In the genomic region with DNA sequence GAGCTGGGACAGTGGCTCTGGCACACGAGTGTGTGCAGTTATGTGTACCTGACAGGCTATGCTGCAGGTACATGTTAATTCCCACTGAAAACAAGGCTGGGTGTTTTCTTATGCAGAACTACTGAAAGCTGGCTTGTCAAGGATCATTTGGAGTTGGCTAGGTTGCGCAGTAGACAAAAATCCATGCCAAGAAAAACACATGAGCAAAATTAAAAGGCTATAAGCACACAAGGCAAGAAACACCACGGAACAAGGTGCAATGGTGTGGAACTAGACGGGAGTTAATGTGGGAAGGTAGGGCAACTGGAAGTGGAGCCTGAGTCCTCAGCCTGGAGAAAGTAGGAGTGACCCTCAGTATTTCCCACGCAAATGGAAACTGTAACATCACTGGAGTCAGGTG, we compare ENCODE assay signal across 21 mouse cellular contexts. TPM values are rescaled to one million over a fixed set of nuclear protein-coding genes. Genes with fewer than 3 reads are reported as not detected.
DNase-seq lines count a peak whose midpoint lies in the region; ATAC-seq and TF ChIP-seq lines count a peak whose summit lies in the region.
"Had no signal": no experiment of that assay in that cellular context is flagged by ENCODE, and none has a peak within 500 bp of the region (broad histone marks: within the 10 kb centered on the region; RNA-seq: fewer than 3 reads in every experiment).

No protein-coding gene starts in this region.

- no peaks in the 10 kb centered on the region for H3K9me3 ChIP-seq in limb, embryonic 14.5 days (ENCODE audit: control insufficient read depth, low read length)
- H3K9me3 ChIP-seq in limb, embryonic 10.5 days (replicated peaks) = no peaks in the 10 kb centered on the region
- H3K9me3 ChIP-seq: embryonic facial prominence, embryonic 15.5 days; forebrain, embryonic 15.5 days; heart, embryonic 10.5 days; hindbrain, embryonic 13.5 days had no signal

- no peak overlapping the region for H3K9ac ChIP-seq in limb, embryonic 14.5 days (ENCODE audit: low read depth, low read length, severe bottlenecking)
- H3K9ac ChIP-seq: embryonic facial prominence, embryonic 15.5 days; forebrain, embryonic 15.5 days; hindbrain, embryonic 13.5 days had no signal

- WGBS in limb, embryonic 14.5 days = 68% methylated on average over 5 of the region's 5 CpGs
- 92% methylated on average over 5 of the region's 5 CpGs for WGBS in limb, embryonic 10.5 days

- no peaks in the 10 kb centered on the region for H3K36me3 ChIP-seq in limb, embryonic 14.5 days (ENCODE audit: control insufficient read depth, insufficient read depth, low read length)
- H3K36me3 ChIP-seq in limb, embryonic 10.5 days = no peaks in the 10 kb centered on the region
- H3K36me3 ChIP-seq: embryonic facial prominence, embryonic 15.5 days; forebrain, embryonic 15.5 days; heart, embryonic 10.5 days; hindbrain, embryonic 13.5 days had no signal

- no peak for TF ChIP-seq POLR2A in limb, embryonic 14.5 days (IDR thresholded peaks at IDR 0.05; ENCODE audit: borderline replicate concordance, extremely low read depth, insufficient read depth, insufficient read length)

- H3K4me1 ChIP-seq in limb, embryonic 14.5 days (ENCODE audit: control insufficient read depth, insufficient read depth, low read length) = no peaks in the 10 kb centered on the region
- H3K4me1 ChIP-seq in limb, embryonic 10.5 days = no peaks in the 10 kb centered on the region
- H3K4me1 ChIP-seq: embryonic facial prominence, embryonic 15.5 days; forebrain, embryonic 15.5 days; heart, embryonic 10.5 days; hindbrain, embryonic 13.5 days had no signal

- H3K4me2 ChIP-seq in limb, embryonic 14.5 days (replicated peaks; ENCODE audit: low read depth, low read length, severe bottlenecking) = no peak overlapping the region
- H3K4me2 ChIP-seq: embryonic facial prominence, embryonic 15.5 days; forebrain, embryonic 15.5 days; hindbrain, embryonic 13.5 days had no signal

- no peak for ATAC-seq in limb, embryonic 14.5 days (ENCODE audit: low FRiP score, low read depth)
- no peak for ATAC-seq in inflammation-experienced regulatory T-cells, adult 6 months
- ATAC-seq: forebrain, embryonic 15.5 days had no signal

- peak; percentile 7 for DNase-seq in kidney, adult 18-20 months
- no peak for DNase-seq in kidney, postnatal 10 days
- peak; percentile 30 for DNase-seq in limb, embryonic 14.5 days (ENCODE audit: low spot score)
- no peak for DNase-seq in limb, embryonic 10.5 days (ENCODE audit: low spot score)
- DNase-seq in kidney, postnatal 25 days = peak; percentile 12 to 45
- DNase-seq in T-cell, adult 2 months (ENCODE audit: low spot score) = no peak
- DNase-seq: adrenal gland, adult 8-10 months; adrenal gland, postnatal 36 days; cerebellum, adult 2 months; cerebellum, postnatal 14 days; embryo, embryonic 11 days; gastrocnemius, postnatal 36 days; heart, adult 18-20 months; heart, postnatal 10 days; heart, postnatal 4 days had no signal

- no peaks in the 10 kb centered on the region for H3K27me3 ChIP-seq in limb, embryonic 14.5 days (ENCODE audit: control insufficient read depth, insufficient read depth, low read length)
- H3K27me3 ChIP-seq in limb, embryonic 10.5 days (ENCODE audit: low read depth, poor library complexity, severe bottlenecking) = no peaks in the 10 kb centered on the region
- H3K27me3 ChIP-seq: embryonic facial prominence, embryonic 15.5 days; forebrain, embryonic 15.5 days; hindbrain, embryonic 13.5 days had no signal

- H3K4me3 ChIP-seq in limb, embryonic 14.5 days (replicated peaks; ENCODE audit: low read length) = no peak overlapping the region
- no peak overlapping the region for H3K4me3 ChIP-seq in limb, embryonic 10.5 days
- H3K4me3 ChIP-seq: embryonic facial prominence, embryonic 15.5 days; erythroblast, embryonic 14.5 days; forebrain, embryonic 15.5 days; heart, embryonic 10.5 days; hindbrain, embryonic 13.5 days had no signal

- no peak overlapping the region for H3K27ac ChIP-seq in limb, embryonic 14.5 days (replicated peaks; ENCODE audit: low read depth, low read length)
- no peak overlapping the region for H3K27ac ChIP-seq in limb, embryonic 10.5 days
- H3K27ac ChIP-seq: embryonic facial prominence, embryonic 15.5 days; forebrain, embryonic 15.5 days; heart, embryonic 10.5 days; hindbrain, embryonic 13.5 days had no signal

RNA-seq across cellular contexts. Expression of gene Col24a1, which starts 39.2 kb away (rescaled TPM):
- 24.0 and 24.3 TPM in 2 replicates for polyA plus RNA-seq in limb, embryonic 14.5 days (2012; rRNA removed)
- polyA plus RNA-seq in limb, embryonic 14.5 days (2014; fragmentation: Nextera tagmentation; extraction: Ambion mirVana) = 9.5 TPM in 2 replicates
- 0.73 and 1.0 TPM in 2 replicates for polyA plus RNA-seq in limb, embryonic 10.5 days (2016; fragmentation: Nextera tagmentation; extraction: Ambion mirVana)
- polyA plus RNA-seq in inflammation-experienced regulatory T-cells, adult 6 months (2017; shearing (Covaris generic)) = under 1 TPM in 1 of 3 experiments, not detected in 2; 0.12 TPM
- polyA plus RNA-seq: erythroblast, embryonic 14.5 days had no signal

Comparison
In these comparisons a context has a peak if more than half of its experiments do, and no peak if none do; other contexts are left out.
1. DNase-seq: peak in kidney, adult 18-20 months (single experiment), limb, embryonic 14.5 days (single experiment) and kidney, postnatal 25 days (2 of 2); none in kidney, postnatal 10 days (single experiment), limb, embryonic 10.5 days (single experiment) and T-cell, adult 2 months (single experiment).